Mouse (Mus musculus): ENCODE results near the gene Gm21680.
"Not testable (repeated sequence)": the region's sequence is repeated elsewhere in the genome, so short reads cannot be mapped to it uniquely, and the experiment has no call there.

Gm21680 gene

GRCm38 (mm10) chr5:25972563-25972962, at the start of gene Gm21680:
Gene Gm21680 (minus strand): TSS chr5:25972663.
- DNase-seq, result not testable (repeated sequence)

- DNase-seq, result not testable (repeated sequence)
Observed at GRCm38 (mm10) chr5:26007697-26008096, 35.2 kb upstream of the Gm21680 start.

DNA sequence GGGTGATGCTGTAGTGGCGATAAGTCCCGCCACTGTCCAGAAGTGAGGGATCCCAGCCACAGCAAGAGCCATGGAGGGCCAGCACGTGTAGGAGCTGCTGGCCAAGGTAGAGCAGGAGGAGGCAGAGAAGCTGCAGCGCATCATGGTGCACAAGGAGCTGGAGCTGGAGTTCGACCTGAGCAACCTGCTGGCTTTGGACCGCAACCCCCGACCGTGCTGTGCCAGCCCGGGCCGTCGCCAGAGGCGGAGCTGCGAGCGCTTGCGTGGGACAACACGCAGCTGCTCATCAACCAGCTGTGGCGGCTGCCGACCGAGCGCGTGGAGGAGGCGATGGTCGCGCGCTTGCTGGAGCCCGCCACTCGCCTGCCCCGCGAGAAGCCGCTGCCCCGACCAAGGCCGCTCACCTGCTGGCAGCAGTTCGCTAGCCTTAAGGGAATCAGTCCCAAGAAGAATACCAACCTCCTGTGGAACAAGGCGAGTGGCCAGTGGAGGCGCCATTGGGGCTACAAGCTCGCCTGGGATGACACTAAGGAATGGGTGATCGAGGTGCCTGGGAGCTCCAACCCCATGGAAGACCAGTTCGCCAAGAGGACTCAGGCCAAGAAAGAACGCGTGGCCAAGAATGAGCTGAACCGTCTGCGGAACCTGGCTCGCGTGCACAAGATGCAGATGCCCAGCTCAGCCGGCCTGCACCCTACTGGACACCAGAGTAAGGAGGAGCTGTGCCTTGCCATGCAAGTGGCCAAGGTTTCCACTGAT, 34.7 kb upstream of the Gm21680 start:
- peak; percentile 70 for DNase-seq

- DNase-seq, result not testable (repeated sequence)
Observed at GRCm38 (mm10) chr5:26004698-26005097, 32.2 kb upstream of the Gm21680 start, which contains the start of gene Gm1979. Gene Gm1979 (minus strand): TSS chr5:26004798.

DNA sequence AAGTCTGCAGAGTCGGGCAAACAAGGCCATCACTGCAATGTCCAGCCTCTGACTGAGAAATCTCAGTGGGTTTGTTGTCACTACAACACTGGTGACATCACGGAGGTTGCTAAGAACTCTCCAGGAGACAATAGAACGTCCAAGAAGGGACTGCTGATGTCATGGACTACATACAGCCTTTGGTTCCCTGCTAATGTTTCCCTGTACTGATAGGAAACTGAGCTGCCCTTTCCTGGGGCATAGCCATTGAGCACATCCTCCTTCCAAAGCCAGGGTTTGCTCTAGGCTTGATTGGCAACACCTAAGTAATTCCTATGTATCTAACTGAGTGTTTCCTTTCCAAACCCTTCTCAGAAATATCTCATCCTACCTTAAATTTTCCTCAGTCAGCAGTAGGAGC, 16.1 kb upstream of the Gm21680 start, which contains the start of gene Gm21698:
Gene Gm21698, minus strand, starts transcription at position 101 of the 400 bp plus-strand sequence.
- not testable (repeated sequence) for DNase-seq

GRCm38 (mm10) chr5:25957050-25957449, 15.4 kb downstream of the Gm21680 start:
- not testable (repeated sequence) for DNase-seq

GRCm38 (mm10) chr5:25956611-25957010, 15.9 kb downstream of the Gm21680 start:
- DNase-seq, result peak; percentile 9 to 12

DNA sequence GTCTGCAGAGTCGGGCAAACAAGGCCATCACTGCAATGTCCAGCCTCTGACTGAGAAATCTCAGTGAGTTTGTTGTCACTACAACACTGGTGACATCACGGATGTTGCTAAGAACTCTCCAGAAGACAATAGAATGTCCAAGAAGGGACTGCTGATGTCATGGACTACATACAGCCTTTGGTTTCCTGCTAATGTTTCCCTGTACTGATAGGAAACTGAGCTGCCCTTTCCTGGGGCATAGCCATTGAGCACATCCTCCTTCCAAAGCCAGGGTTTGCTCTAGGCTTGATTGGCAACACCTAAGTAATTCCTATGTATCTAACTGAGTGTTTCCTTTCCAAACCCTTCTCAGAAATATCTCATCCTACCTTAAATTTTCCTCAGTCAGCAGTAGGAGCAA, 18.1 kb downstream of the Gm21680 start, which contains the start of gene Gm21671:
Gene Gm21671, minus strand, starts transcription at position 101 of the 400 bp plus-strand sequence.
- DNase-seq, result not testable (repeated sequence)

GRCm38 (mm10) chr5:25945391-25945790, 27.1 kb downstream of the Gm21680 start:
- DNase-seq, result not testable (repeated sequence)

GRCm38 (mm10) chr5:25942281-25942680, 30.2 kb downstream of the Gm21680 start, which contains the start of gene Gm21663:
Gene Gm21663 (minus strand): TSS chr5:25942381.
- DNase-seq, result not testable (repeated sequence)

All from cerebellum, postnatal 25 days (tissue).